Mouse (Mus musculus): ENCODE results near the gene Kif24.

The Kif24 gene

GRCm38 (mm10) chr4:41340912-41341550 is 123.7 kb downstream of the Kif24 start:
- no peak for DNase-seq

Measured in right cerebral cortex, adult 18-20 months (tissue).